Mouse (Mus musculus): ENCODE data around the gene Maged2. TPM values are rescaled to one million over a fixed set of nuclear protein-coding genes. Genes with fewer than 3 reads are reported as not detected.
"Not testable (repeated sequence)": the region's sequence is repeated elsewhere in the genome, so short reads cannot be mapped to it uniquely, and the experiment has no call there.

The Maged2 gene
- 19.5 and 21.5 TPM in 2 replicates for polyA plus RNA-seq (2012; rRNA removed)

- Histone ChIP-seq H3K4me1 (ENCODE audit: control insufficient read depth, insufficient read depth, low read length) (peaks cover 5% of the 10 kb centered on the region; the same call in 1 of the 2 replicates), H3K27me3 (ENCODE audit: control insufficient read depth, insufficient read depth, low read length) (no peaks in the 10 kb centered on the region), H3K36me3 (ENCODE audit: control insufficient read depth, insufficient read depth, low read length) (no peaks in the 10 kb centered on the region), H3K27ac (ENCODE audit: control insufficient read depth, insufficient read depth, low read depth, low read length) (peak within 1 kb of the TSS; percentile 72), H3K4me3 (ENCODE audit: control insufficient read depth, low read depth, low read length) (peak within 1 kb of the TSS; percentile 87)
- no peak for TF ChIP-seq CTCF (IDR thresholded peaks at IDR 0.05; ENCODE audit: control insufficient read depth, insufficient read depth, insufficient replicate concordance, low read depth, low read length)
- peak; percentile 23; the same call in 1 of the 2 replicates for TF ChIP-seq POLR2A (IDR thresholded peaks at IDR 0.05; ENCODE audit: control insufficient read depth, low read depth, low read length)
These were observed at the start of gene Maged2 for GRCm38 (mm10) chrX:150814139-150814469. Gene Maged2, minus strand, starts transcription at chrX:150814345.

- H3K27me3 ChIP-seq (ENCODE audit: control insufficient read depth, insufficient read depth, low read length), result no peaks in the 10 kb centered on the region
These were observed 34.1 kb upstream of the Maged2 start for GRCm38 (mm10) chrX:150848230-150848629.

GRCm38 (mm10) chrX:150845480-150846205, 31.5 kb upstream of the Maged2 start:
- not testable (repeated sequence) for H3K27me3 ChIP-seq (ENCODE audit: control insufficient read depth, insufficient read depth, low read length); H3K4me1 ChIP-seq (ENCODE audit: control insufficient read depth, insufficient read depth, low read length); H3K27ac ChIP-seq (ENCODE audit: control insufficient read depth, insufficient read depth, low read depth, low read length); H3K4me3 ChIP-seq (ENCODE audit: control insufficient read depth, low read depth, low read length); H3K36me3 ChIP-seq (ENCODE audit: control insufficient read depth, insufficient read depth, low read length)

More at GRCm38 (mm10) chrX:150848230-150848629, 34.1 kb upstream of the Maged2 start:
- Histone ChIP-seq H3K4me1 (ENCODE audit: control insufficient read depth, insufficient read depth, low read length) (no peaks in the 10 kb centered on the region), H3K36me3 (ENCODE audit: control insufficient read depth, insufficient read depth, low read length) (no peaks in the 10 kb centered on the region), H3K27ac (ENCODE audit: control insufficient read depth, insufficient read depth, low read depth, low read length) (no peak overlapping the region), H3K4me3 (ENCODE audit: control insufficient read depth, low read depth, low read length) (no peak overlapping the region)
- TF ChIP-seq CTCF (IDR thresholded peaks at IDR 0.05; ENCODE audit: control insufficient read depth, insufficient read depth, insufficient replicate concordance, low read depth, low read length) (no peak), POLR2A (IDR thresholded peaks at IDR 0.05; ENCODE audit: control insufficient read depth, low read depth, low read length) (no peak)

GRCm38 (mm10) chrX:150843257-150843656, 29.1 kb upstream of the Maged2 start:
- not testable (repeated sequence) for H3K27ac ChIP-seq (ENCODE audit: control insufficient read depth, insufficient read depth, low read depth, low read length); H3K36me3 ChIP-seq (ENCODE audit: control insufficient read depth, insufficient read depth, low read length); H3K4me1 ChIP-seq (ENCODE audit: control insufficient read depth, insufficient read depth, low read length); H3K4me3 ChIP-seq (ENCODE audit: control insufficient read depth, low read depth, low read length); H3K27me3 ChIP-seq (ENCODE audit: control insufficient read depth, insufficient read depth, low read length)

GRCm38 (mm10) chrX:150830297-150830696, 16.2 kb upstream of the Maged2 start:
- Histone ChIP-seq H3K4me1 (ENCODE audit: control insufficient read depth, insufficient read depth, low read length) (no peaks in the 10 kb centered on the region), H3K4me3 (ENCODE audit: control insufficient read depth, low read depth, low read length) (no peak overlapping the region), H3K27me3 (ENCODE audit: control insufficient read depth, insufficient read depth, low read length) (no peaks in the 10 kb centered on the region), H3K27ac (ENCODE audit: control insufficient read depth, insufficient read depth, low read depth, low read length) (no peak overlapping the region), H3K36me3 (ENCODE audit: control insufficient read depth, insufficient read depth, low read length) (no peaks in the 10 kb centered on the region)
- no peak for TF ChIP-seq POLR2A (IDR thresholded peaks at IDR 0.05; ENCODE audit: control insufficient read depth, low read depth, low read length)
- TF ChIP-seq CTCF (IDR thresholded peaks at IDR 0.05; ENCODE audit: control insufficient read depth, insufficient read depth, insufficient replicate concordance, low read depth, low read length), result no peak

GRCm38 (mm10) chrX:150817278-150817677, 3.1 kb upstream of the Maged2 start:
- no peaks in the 10 kb centered on the region for H3K27me3 ChIP-seq (ENCODE audit: control insufficient read depth, insufficient read depth, low read length)
- H3K36me3 ChIP-seq (ENCODE audit: control insufficient read depth, insufficient read depth, low read length), result no peaks in the 10 kb centered on the region
- no peak overlapping the region for H3K27ac ChIP-seq (ENCODE audit: control insufficient read depth, insufficient read depth, low read depth, low read length)
- peaks cover 2% of the 10 kb centered on the region; the same call in 1 of the 2 replicates for H3K4me1 ChIP-seq (ENCODE audit: control insufficient read depth, insufficient read depth, low read length)
- TF ChIP-seq POLR2A (IDR thresholded peaks at IDR 0.05; ENCODE audit: control insufficient read depth, low read depth, low read length) (no peak), CTCF (IDR thresholded peaks at IDR 0.05; ENCODE audit: control insufficient read depth, insufficient read depth, insufficient replicate concordance, low read depth, low read length) (no peak)
- no peak overlapping the region for H3K4me3 ChIP-seq (ENCODE audit: control insufficient read depth, low read depth, low read length)

GRCm38 (mm10) chrX:150815601-150816000, 1.5 kb upstream of the Maged2 start:
- Histone ChIP-seq H3K4me1 (ENCODE audit: control insufficient read depth, insufficient read depth, low read length) (peaks cover 5% of the 10 kb centered on the region; the same call in 1 of the 2 replicates), H3K27me3 (ENCODE audit: control insufficient read depth, insufficient read depth, low read length) (no peaks in the 10 kb centered on the region), H3K36me3 (ENCODE audit: control insufficient read depth, insufficient read depth, low read length) (no peaks in the 10 kb centered on the region), H3K4me3 (ENCODE audit: control insufficient read depth, low read depth, low read length) (no peak overlapping the region), H3K27ac (ENCODE audit: control insufficient read depth, insufficient read depth, low read depth, low read length) (no peak overlapping the region)
- no peak for TF ChIP-seq POLR2A (IDR thresholded peaks at IDR 0.05; ENCODE audit: control insufficient read depth, low read depth, low read length)

Data from testis, adult 2 months (tissue).